Mouse (Mus musculus) embryonic facial prominence, embryonic 13.5 days (tissue): ENCODE results near the gene Evx1. TPM values are rescaled to one million over a fixed set of nuclear protein-coding genes. Genes with fewer than 3 reads are reported as not detected.

Experiments
- ATAC-seq: fragments of 200-750 bp; cut with Nextera tagmentation; 2 replicates; pipeline ENCODE4 v1.8.0; 2017; ENCODE audit warnings: low read depth; ENCODE audit not compliant: insufficient number of reproducible peaks, insufficient read depth, low FRiP score, low TSS enrichment
- H3K27ac ChIP-seq: fragments of 300-500 bp; sonication (generic); 2 replicates; pipeline ENCODE4 v1.5.1; 2015; ENCODE audit warnings: moderate library complexity, mild to moderate bottlenecking, inconsistent platforms
- H3K27me3 ChIP-seq: fragments of 300-500 bp; sonication (generic); 2 replicates; pipeline ENCODE4 v1.6.1; 2015; ENCODE audit warnings: mild to moderate bottlenecking, inconsistent platforms
- H3K36me3 ChIP-seq: fragments of 300-500 bp; sonication (generic); 2 replicates; pipeline ENCODE4 v1.6.1; 2015; ENCODE audit warnings: mild to moderate bottlenecking, inconsistent platforms
- H3K4me1 ChIP-seq: fragments of 300-500 bp; sonication (generic); 2 replicates; pipeline ENCODE4 v1.6.1; 2015; ENCODE audit warnings: inconsistent platforms
- H3K4me2 ChIP-seq: fragments of 300-500 bp; sonication (generic); 2 replicates; pipeline ENCODE4 v1.6.1; 2015; ENCODE audit warnings: moderate library complexity, mild to moderate bottlenecking, inconsistent platforms
- H3K4me3 ChIP-seq: fragments of 300-500 bp; sonication (generic); 2 replicates; pipeline ENCODE4 v1.5.1; 2015; ENCODE audit warnings: mild to moderate bottlenecking, inconsistent platforms
- H3K9ac ChIP-seq: fragments of 300-500 bp; sonication (generic); 2 replicates; pipeline ENCODE4 v1.6.1; 2015; ENCODE audit warnings: mild to moderate bottlenecking, inconsistent platforms
- H3K9me3 ChIP-seq: fragments of 300-500 bp; sonication (generic); 2 replicates; pipeline ENCODE4 v1.6.1; 2016; ENCODE audit warnings: inconsistent platforms
- WGBS: fragments of 180-500 bp; shearing (Covaris S2); methylation state at CpG from one replicate; pipeline ENCODE4 v1.1.7; 2015; ENCODE audit warnings: mixed read lengths; 5-methylcytosine and 5-hydroxymethylcytosine counted together
- polyA plus RNA-seq: library from polyadenylated mRNA; unstranded; fragments of >200 nt; fragmentation: Nextera tagmentation; extraction: Ambion mirVana; gene quantifications from 2 replicates; pipeline ENCODE4 v1.2.1, GENCODE M21; 2015

Evx1 gene
- polyA plus RNA-seq, 1 experiment from 2014 or later, result not detected

DNA sequence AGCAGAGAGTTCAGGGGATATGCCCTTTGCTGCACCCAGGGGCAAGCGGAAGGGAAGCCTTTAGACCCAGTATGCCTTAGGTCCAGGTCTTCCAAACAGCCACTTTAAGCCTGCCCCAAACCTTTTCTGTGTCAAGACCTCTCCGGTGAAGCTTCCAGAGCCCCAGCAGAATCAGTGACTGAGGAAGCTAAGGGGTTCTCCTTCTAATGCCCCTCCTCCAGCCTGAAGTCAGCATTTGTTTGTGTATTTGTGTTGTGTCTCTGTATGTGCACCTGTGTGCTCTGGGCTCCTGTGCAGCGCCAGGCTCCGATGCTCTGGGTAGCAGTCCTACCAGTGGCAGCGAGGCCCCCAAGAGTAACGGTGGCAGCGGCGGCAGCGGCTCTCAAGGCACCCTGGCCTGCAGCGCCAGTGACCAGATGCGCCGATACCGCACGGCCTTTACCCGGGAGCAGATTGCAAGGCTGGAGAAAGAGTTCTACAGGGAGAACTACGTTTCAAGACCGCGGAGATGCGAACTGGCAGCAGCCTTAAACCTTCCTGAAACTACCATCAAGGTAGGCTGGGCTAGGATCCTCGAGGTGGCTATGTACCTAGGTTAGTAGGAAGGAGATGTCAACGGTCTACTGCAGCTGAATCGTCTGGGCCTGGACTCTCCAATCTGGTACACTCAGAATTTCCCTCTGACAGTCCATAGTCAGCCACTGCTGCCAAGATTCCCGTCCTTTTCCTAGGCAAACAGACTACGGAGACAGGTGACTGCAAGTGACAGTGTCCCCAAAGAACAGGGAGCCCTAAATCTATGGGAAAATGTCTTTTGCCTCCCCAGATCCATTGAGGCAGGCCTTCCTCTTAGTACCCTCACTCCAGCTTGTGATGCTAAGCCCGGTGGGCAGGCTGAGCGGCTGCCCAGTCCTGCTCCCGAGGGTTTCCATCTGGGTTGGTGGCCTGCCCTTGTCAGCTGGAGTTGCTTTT, 2.4 kb downstream of the Evx1 start:
- Histone ChIP-seq H3K4me2 (no peak overlapping the region), H3K9me3 (no peaks in the 10 kb centered on the region), H3K36me3 (no peaks in the 10 kb centered on the region), H3K4me3 (peak overlapping the region; percentile 35), H3K27ac (no peak overlapping the region), H3K27me3 (peaks cover 99% of the 10 kb centered on the region), H3K4me1 (peaks cover 22% of the 10 kb centered on the region), H3K9ac (no peak overlapping the region)
- ATAC-seq, result no peak
- WGBS, result 4% methylated on average over 27 of the region's 27 CpGs

DNA sequence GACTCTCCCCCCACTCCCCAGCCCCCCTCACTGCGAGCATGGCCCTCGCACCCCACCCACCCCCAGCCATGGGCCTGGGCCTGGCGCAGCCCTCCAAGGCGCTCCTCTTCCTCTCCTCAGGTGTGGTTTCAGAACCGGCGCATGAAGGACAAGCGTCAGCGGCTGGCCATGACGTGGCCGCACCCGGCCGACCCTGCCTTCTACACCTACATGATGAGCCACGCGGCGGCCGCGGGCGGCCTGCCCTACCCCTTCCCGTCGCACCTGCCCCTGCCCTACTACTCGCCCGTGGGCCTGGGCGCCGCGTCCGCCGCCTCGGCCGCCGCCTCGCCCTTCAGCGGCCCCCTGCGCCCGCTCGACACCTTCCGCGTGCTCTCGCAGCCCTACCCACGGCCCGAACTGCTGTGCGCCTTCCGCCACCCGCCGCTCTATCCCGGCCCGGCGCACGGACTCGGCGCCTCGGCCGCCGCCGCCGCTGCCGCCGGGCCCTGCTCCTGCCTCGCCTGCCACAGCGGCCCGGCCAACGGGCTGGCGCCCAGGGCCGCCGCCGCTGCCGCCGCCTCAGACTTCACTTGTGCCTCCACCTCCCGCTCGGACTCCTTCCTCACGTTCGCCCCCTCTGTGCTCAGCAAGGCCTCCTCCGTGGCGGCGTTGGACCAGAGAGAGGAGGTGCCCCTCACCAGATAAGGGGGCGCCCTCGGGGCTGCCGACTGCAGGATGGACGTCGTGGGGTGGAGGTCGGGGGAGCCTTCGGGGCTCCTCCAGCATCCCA, 3.3 kb downstream of the Evx1 start:
- no peak; the same call in 1 of the 2 replicates for ATAC-seq
- H3K36me3 ChIP-seq, result no peaks in the 10 kb centered on the region
- no peak overlapping the region for H3K27ac ChIP-seq
- peaks cover 22% of the 10 kb centered on the region for H3K4me1 ChIP-seq
- 2% methylated on average over 79 of the region's 81 CpGs for WGBS
- peak overlapping the region; percentile 35 for H3K4me3 ChIP-seq
- no peaks in the 10 kb centered on the region for H3K9me3 ChIP-seq
- H3K4me2 ChIP-seq, result peak overlapping the region; percentile 59
- peaks cover 99% of the 10 kb centered on the region for H3K27me3 ChIP-seq
- H3K9ac ChIP-seq, result 0 out of 2 replicates have a peak overlapping the region, but pooled peaks have one; percentile 32

DNA sequence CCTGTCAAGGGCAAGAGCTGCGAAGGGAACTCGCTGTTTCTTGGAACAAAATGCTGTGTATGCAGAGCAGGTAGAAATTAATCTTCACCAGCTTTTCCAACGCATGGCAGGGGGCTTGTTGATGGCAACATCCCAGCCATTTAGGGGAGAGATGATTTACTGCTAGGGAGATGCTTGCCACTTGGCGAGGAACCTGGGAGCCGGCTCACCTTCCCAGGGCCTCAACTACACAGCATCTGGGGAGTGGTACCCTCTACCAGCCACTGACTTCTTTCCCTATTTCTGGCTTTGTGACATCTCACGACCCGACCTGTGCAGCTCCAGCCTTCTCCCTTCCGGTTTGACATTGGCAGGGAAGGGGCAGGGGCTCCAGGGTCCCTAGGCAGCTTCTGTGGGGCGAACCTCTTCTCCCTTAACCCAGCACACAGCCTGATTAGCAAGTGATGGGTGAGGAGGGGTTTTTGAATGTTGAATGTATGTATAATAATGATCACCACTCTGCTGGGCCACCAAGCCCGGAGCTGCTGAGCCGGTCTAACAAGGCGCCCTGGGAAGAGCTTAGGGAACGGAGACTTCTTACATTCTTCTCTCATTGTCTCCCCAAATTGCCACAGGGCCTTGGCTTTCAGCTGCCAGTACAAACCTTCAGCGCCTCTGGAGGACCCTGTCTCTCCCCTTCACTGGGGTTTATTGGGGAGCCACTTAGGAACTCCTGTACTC, 4.3 kb downstream of the Evx1 start:
- H3K27me3 ChIP-seq, result peaks cover 99% of the 10 kb centered on the region
- peaks cover 23% of the 10 kb centered on the region for H3K4me1 ChIP-seq
- no peak overlapping the region for H3K4me2 ChIP-seq
- H3K4me3 ChIP-seq, result no peak overlapping the region
- no peak overlapping the region for H3K9ac ChIP-seq
- H3K36me3 ChIP-seq, result no peaks in the 10 kb centered on the region
- no peak for ATAC-seq
- H3K27ac ChIP-seq, result no peak overlapping the region
- no peaks in the 10 kb centered on the region for H3K9me3 ChIP-seq
- 3% methylated on average over 14 of the region's 14 CpGs for WGBS

DNA sequence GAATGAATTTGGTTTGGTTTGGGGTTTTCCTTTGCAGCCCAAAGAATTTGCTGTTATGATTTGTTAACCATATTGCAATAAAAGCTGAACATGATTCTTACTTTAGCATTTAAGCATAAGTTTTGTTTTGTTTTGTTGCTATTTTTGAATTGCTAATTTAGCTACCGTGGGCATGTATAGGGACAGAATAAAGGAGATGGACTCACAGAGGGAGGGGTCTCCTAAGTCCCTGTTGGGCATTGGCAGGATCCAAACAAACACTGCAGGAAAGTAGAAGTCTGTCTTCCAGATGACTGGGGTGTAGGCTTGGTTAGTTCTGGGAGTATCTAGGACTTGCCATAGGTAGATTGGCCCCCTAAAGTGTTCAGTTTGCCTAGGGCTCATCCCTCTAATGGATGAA, 5.0 kb downstream of the Evx1 start:
- 4% methylated on average over 1 of the region's 1 CpGs for WGBS
- no peak overlapping the region for H3K4me3 ChIP-seq
- no peak for ATAC-seq
- no peaks in the 10 kb centered on the region for H3K9me3 ChIP-seq
- H3K27ac ChIP-seq, result no peak overlapping the region
- H3K4me1 ChIP-seq, result peaks cover 28% of the 10 kb centered on the region
- no peak overlapping the region for H3K9ac ChIP-seq
- H3K27me3 ChIP-seq, result peaks cover 100% of the 10 kb centered on the region
- no peaks in the 10 kb centered on the region for H3K36me3 ChIP-seq
- H3K4me2 ChIP-seq, result no peak overlapping the region

DNA sequence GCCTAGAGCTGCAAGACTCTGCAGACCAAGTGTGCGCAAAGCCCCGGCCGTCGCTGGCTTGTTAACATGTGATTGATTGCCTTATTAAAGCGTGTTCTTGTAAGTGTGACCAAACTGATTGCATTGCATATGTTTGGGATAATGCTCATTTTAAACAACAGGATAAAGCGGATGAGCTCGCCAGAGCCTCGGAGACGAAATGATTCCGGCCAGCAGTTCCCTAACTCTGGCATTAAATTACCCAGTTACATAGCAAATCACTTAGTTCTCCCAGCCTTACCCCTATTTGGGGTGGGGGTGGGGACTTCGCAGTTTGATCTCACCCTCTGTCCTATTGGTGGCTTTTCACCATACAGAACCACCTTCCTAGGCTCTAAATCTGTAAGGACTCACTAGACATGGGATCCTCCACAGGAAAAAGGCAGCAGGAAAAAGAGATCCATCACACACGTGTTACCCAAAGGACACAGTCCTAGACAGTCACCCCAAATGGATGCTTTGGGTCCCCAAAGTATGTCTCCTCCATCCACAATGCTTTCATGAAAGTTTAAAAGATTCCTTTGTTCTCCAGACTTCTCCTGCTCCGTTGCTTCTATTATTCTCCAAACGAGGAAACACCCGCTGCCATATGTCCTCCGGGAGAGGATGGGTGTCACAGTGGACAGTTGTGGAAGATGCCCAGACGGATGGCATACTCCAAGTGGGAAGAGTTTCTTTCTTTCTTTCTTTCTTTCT, 6.8 kb downstream of the Evx1 start:
- Histone ChIP-seq H3K4me2 (no peak overlapping the region), H3K4me3 (no peak overlapping the region), H3K4me1 (peaks cover 15% of the 10 kb centered on the region), H3K27me3 (peaks cover 100% of the 10 kb centered on the region), H3K9ac (no peak overlapping the region), H3K36me3 (no peaks in the 10 kb centered on the region), H3K9me3 (no peaks in the 10 kb centered on the region), H3K27ac (no peak overlapping the region)
- WGBS, result 1% methylated on average over 17 of the region's 17 CpGs
- ATAC-seq, result no peak

DNA sequence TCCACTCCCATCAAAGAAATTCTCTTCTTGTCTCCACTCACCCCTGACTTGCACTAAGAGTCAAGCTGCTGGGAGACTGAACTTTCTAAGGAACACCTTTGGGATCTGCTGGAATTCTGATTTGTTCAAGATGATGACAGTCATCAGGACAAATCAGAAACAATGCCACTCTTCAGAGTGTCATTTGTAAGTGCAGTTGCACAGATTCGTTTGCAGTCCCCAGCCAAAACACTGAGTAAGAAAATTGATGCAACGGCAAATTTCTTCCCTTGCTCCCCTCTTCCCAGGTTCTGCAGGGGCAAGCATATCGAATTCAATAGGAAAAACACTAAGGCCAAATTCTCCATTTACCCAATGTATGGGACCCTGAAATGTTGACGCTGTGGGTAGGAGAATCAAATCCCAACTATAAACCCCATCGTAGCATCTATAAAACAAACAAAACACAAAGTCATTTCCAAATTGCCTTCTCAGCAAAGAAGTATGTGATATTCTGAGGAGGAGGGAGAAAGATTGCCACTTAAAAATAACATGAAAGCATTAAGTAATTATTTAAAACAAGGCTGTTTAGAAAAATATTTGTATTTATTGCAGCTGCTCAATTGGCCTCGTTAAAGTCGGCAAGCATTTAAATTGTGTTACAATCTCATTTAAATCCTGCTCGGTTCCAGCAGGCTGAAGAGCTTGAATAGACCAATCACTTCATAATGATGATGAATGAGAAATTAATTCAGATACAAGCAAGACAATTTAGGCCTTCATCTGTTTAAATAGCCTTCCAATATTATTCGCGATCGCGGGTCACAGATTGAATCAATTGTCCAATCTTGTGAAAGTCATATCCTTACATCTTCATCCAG, 7.9 kb downstream of the Evx1 start:
- H3K36me3 ChIP-seq, result no peaks in the 10 kb centered on the region
- H3K4me3 ChIP-seq, result no peak overlapping the region
- ATAC-seq, result no peak
- 4% methylated on average over 12 of the region's 12 CpGs for WGBS
- H3K9me3 ChIP-seq, result no peaks in the 10 kb centered on the region
- H3K4me2 ChIP-seq, result no peak overlapping the region
- no peak overlapping the region for H3K9ac ChIP-seq
- no peak overlapping the region for H3K27ac ChIP-seq
- peaks cover 100% of the 10 kb centered on the region for H3K27me3 ChIP-seq
- peaks cover 15% of the 10 kb centered on the region for H3K4me1 ChIP-seq

DNA sequence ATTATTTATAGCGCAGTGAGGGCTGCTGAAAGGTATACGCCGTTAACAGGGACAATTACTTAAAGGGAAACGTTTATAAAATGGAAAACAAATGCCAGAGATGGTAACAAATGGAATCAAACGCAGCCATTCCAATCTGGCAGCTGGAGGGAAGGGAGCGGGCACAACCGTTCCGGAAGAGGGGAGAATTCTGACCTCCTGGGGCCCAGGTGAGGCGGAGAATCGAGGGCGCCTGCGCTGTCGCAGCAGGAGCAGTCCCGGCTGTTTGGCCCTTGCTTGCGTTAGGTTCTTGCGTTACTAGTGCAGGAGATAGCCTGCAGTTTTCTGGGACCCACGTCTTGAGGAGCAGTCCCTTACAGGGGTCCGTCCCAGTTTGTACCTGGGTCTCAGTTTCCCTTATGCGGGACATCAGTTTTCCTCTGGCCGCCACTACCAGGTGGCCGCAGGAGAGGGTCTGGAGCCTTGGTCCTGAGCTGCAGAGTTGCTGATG, 8.6 kb downstream of the Evx1 start:
- H3K36me3 ChIP-seq, result no peaks in the 10 kb centered on the region
- H3K4me3 ChIP-seq, result no peak overlapping the region
- H3K4me2 ChIP-seq, result no peak overlapping the region
- ATAC-seq, result no peak
- no peak overlapping the region for H3K9ac ChIP-seq
- H3K27me3 ChIP-seq, result peaks cover 100% of the 10 kb centered on the region
- no peaks in the 10 kb centered on the region for H3K9me3 ChIP-seq
- no peak overlapping the region for H3K27ac ChIP-seq
- 1% methylated on average over 21 of the region's 21 CpGs for WGBS
- H3K4me1 ChIP-seq, result peaks cover 10% of the 10 kb centered on the region

DNA sequence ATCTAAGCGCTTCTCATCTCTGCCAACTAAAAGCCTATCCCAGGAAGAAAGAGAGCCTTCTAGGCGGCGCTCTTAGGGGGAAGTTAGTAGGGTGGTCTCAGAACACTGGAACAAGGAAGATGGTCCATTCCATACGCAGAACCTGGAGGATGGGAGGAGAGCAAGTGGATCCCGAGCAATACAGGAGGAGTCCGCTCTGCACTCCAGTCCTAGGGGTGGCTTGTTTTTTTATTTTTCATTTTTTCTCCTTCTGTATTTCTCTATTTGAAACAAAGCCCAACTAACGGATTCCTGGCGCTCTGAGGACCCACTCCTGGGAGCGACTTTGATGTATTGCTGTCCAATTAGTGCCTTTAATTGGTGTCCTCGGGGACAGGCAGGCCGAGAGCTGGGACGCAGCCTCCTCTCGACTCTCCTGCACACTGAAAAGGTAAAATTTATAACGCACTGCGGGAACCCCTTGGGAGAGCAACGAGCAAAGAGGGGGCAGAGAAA, 9.5 kb downstream of the Evx1 start:
- H3K4me1 ChIP-seq, result peaks cover 7% of the 10 kb centered on the region; the same call in 1 of the 2 replicates
- WGBS, result under 1% methylated on average over 16 of the region's 16 CpGs
- no peak for ATAC-seq
- H3K9me3 ChIP-seq, result no peaks in the 10 kb centered on the region
- no peak overlapping the region for H3K4me2 ChIP-seq
- H3K27ac ChIP-seq, result no peak overlapping the region
- H3K36me3 ChIP-seq, result no peaks in the 10 kb centered on the region
- peaks cover 93% of the 10 kb centered on the region for H3K27me3 ChIP-seq
- H3K4me3 ChIP-seq, result no peak overlapping the region
- no peak overlapping the region for H3K9ac ChIP-seq

DNA sequence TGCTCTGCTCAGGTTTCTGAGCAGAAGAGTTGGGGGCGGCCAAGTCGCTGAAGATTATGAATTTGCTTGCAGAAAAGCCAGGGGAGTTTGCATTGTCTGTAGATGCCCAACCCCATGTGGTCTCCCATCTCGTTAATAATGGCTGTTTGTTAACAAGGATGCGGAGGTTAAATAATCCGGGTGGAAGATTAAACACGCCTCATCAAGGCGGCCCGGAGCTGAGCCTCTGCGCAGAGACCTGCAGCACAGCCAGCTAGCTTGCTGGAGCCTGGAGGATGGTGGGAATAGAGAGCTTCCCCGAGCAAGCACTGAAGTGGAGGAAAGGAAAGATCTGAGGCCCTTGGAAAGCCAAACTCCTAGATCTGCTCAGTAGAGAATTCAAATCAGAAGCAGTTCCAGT, 10.0 kb downstream of the Evx1 start:
- Histone ChIP-seq H3K4me1 (peaks cover 7% of the 10 kb centered on the region; the same call in 1 of the 2 replicates), H3K4me2 (no peak overlapping the region), H3K27me3 (peaks cover 91% of the 10 kb centered on the region), H3K27ac (no peak overlapping the region), H3K9ac (no peak overlapping the region), H3K4me3 (no peak overlapping the region), H3K9me3 (no peaks in the 10 kb centered on the region), H3K36me3 (no peaks in the 10 kb centered on the region)
- WGBS, result 1% methylated on average over 10 of the region's 10 CpGs
- ATAC-seq, result no peak

DNA sequence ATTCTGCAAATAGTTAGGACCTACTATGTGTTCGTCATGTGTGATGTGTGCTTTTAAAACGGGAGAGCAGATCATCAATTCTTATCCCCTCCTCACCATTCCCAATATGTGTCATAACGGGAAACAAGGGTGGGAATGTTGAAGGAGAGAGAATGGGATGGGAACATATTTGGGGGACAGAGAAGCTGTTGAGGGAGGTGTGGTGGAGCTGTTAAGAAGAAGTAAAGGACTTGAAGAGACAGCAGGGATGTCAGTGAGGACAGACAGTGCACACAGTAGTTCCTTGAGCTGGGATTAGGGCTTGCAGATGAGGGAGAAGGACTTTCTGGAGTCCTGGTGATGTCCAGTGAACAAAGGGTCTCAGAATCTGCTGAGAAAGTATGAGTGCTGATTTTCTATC, 10.8 kb downstream of the Evx1 start:
- Histone ChIP-seq H3K4me2 (no peak overlapping the region), H3K36me3 (no peaks in the 10 kb centered on the region), H3K27me3 (peaks cover 85% of the 10 kb centered on the region), H3K9ac (no peak overlapping the region), H3K27ac (no peak overlapping the region), H3K9me3 (no peaks in the 10 kb centered on the region), H3K4me1 (peaks cover 7% of the 10 kb centered on the region; the same call in 1 of the 2 replicates), H3K4me3 (no peak overlapping the region)
- WGBS, result 38% methylated on average over 3 of the region's 3 CpGs
- ATAC-seq, result no peak
